Mouse (Mus musculus): Measurements from ENCODE around the gene Morn5. TPM values are rescaled to one million over a fixed set of nuclear protein-coding genes. Genes with fewer than 3 reads are reported as not detected.

Gene Morn5
- polyA plus RNA-seq (2015; fragmentation: Nextera tagmentation; extraction: Ambion mirVana) = not detected in 2 replicates

GRCm38 (mm10) chr2:36048748-36049566 is at the start of gene Morn5, which contains the start of gene Ndufa8:
TSS of gene Morn5 (plus strand) at chr2:36049458.
TSS of gene Ndufa8 (minus strand) at chr2:36049406.

GRCm38 (mm10) chr2:36104956-36105741 is 55.9 kb downstream of the Morn5 start, which contains the start of gene Lhx6:
TSS of gene Lhx6 (minus strand) at chr2:36105408.

Other genes starting within 250 kb of the Morn5 start
- 1.7 and 1.9 TPM in 2 replicates for gene Ttll11, start 69.5 kb upstream of the Morn5 start, polyA plus RNA-seq (2015; fragmentation: Nextera tagmentation; extraction: Ambion mirVana)
- gene Ndufa8, start 52 bp upstream of the Morn5 start, polyA plus RNA-seq (2015; fragmentation: Nextera tagmentation; extraction: Ambion mirVana) = 440 and 467 TPM in 2 replicates
- gene Lhx6, start 56.0 kb downstream of the Morn5 start, polyA plus RNA-seq (2015; fragmentation: Nextera tagmentation; extraction: Ambion mirVana) = 1.6 and 2.1 TPM in 2 replicates
- 23.9 and 28.4 TPM in 2 replicates for gene Mrrf, start 86.9 kb downstream of the Morn5 start, polyA plus RNA-seq (2015; fragmentation: Nextera tagmentation; extraction: Ambion mirVana)
- 44.7 and 46.7 TPM in 2 replicates for gene Rbm18, start 87.3 kb downstream of the Morn5 start, polyA plus RNA-seq (2015; fragmentation: Nextera tagmentation; extraction: Ambion mirVana)
- gene Ptgs1, start 181.0 kb downstream of the Morn5 start, polyA plus RNA-seq (2015; fragmentation: Nextera tagmentation; extraction: Ambion mirVana) = 5.2 and 7.5 TPM in 2 replicates